Mouse (Mus musculus) CH12.LX (cell line): ENCODE results near the gene Lcn10. TPM values are rescaled to one million over a fixed set of nuclear protein-coding genes. Genes with fewer than 3 reads are reported as not detected.

ENCODE experiments used
- DNase-seq: peaks from one replicate; pipeline ENCODE4 v3.0.0-alpha.2; 2013; ENCODE audit errors: extremely low read depth
- H3K27ac ChIP-seq: 2 replicates; pipeline ENCODE4 v1.5.1; 2012; ENCODE audit warnings: low read depth, mild to moderate bottlenecking, control low read depth, moderate library complexity; ENCODE audit not compliant: insufficient read depth
- H3K27me3 ChIP-seq: replicated peaks from 2 replicates; pipeline ENCODE3; 2012; ENCODE audit warnings: inconsistent platforms
- H3K36me3 ChIP-seq, 2 experiments: replicated peaks in 1 of 2; 2 replicates each; pipeline versions ENCODE3 to v1.6.1; 2012; ENCODE audit warnings: inconsistent platforms in 1 of 2, low read length in 1 of 2, mild to moderate bottlenecking in 1 of 2, mixed read lengths in 1 of 2, moderate library complexity in 1 of 2; ENCODE audit not compliant: control insufficient read depth in 1 of 2, insufficient read depth in 1 of 2
- H3K4me1 ChIP-seq, 2 experiments: 2 replicates each; pipeline ENCODE4 v1.6.1; 2012; ENCODE audit warnings: inconsistent platforms in 1 of 2, moderate library complexity in 1 of 2; ENCODE audit not compliant: insufficient read depth in 2 of 2, control insufficient read depth in 1 of 2
- H3K4me2 ChIP-seq: 2 replicates; pipeline ENCODE4 v1.6.1; 2012; ENCODE audit warnings: low read depth, mild to moderate bottlenecking, control low read depth; ENCODE audit not compliant: poor library complexity, insufficient read depth, severe bottlenecking
- H3K4me3 ChIP-seq, 3 experiments: fragments of 150-350 bp in 1 of 3; sonication (generic) in 1 of 3; replicated peaks in 1 of 3; 2 replicates each; pipeline versions ENCODE3 to v1.5.1; 2011 to 2012; ENCODE audit warnings: low read depth in 2 of 3, low read length in 2 of 3, mild to moderate bottlenecking in 2 of 3, moderate library complexity in 2 of 3, control low read depth in 1 of 3, improper control_type of control experiment in 1 of 3, inconsistent platforms in 1 of 3, mixed read lengths in 1 of 3; ENCODE audit not compliant: poor library complexity in 1 of 3
- H3K79me2 ChIP-seq: replicated peaks from 2 replicates; pipeline ENCODE4 v1.6.1; 2012; ENCODE audit warnings: mild to moderate bottlenecking, moderate library complexity; ENCODE audit not compliant: control insufficient read depth, poor library complexity, insufficient read depth, severe bottlenecking; ENCODE audit errors: extremely low read depth
- H3K9ac ChIP-seq: 2 replicates; pipeline ENCODE4 v1.6.1; 2012; ENCODE audit warnings: low read depth, mild to moderate bottlenecking, control low read depth, moderate library complexity; ENCODE audit not compliant: insufficient read depth
- H3K9me3 ChIP-seq: replicated peaks from 2 replicates; pipeline ENCODE3; 2012; ENCODE audit warnings: low read length, inconsistent platforms, mixed read lengths
- CHD1 ChIP-seq: IDR thresholded peaks from 2 replicates; pipeline ENCODE4 v1.6.1; 2012; ENCODE audit warnings: low read depth, low read length, improper control_type of control experiment, inconsistent platforms
- E2F4 ChIP-seq: IDR thresholded peaks from 2 replicates; pipeline ENCODE4 v1.6.1; 2011; ENCODE audit warnings: low read depth, low read length, improper control_type of control experiment; ENCODE audit not compliant: insufficient replicate concordance
- ETS1 ChIP-seq: conservative IDR thresholded peaks from 2 replicates; pipeline ENCODE4 v1.6.1; 2012; ENCODE audit warnings: low read depth, mild to moderate bottlenecking, inconsistent platforms, low read length, improper control_type of control experiment, moderate library complexity
- GABPA ChIP-seq: IDR thresholded peaks from 2 replicates; pipeline ENCODE4 v1.6.1; 2012; ENCODE audit warnings: low read depth, low read length, improper control_type of control experiment, inconsistent platforms; ENCODE audit not compliant: insufficient replicate concordance
- IRF4 ChIP-seq: IDR thresholded peaks from 2 replicates; pipeline ENCODE4 v1.6.1; 2014; ENCODE audit warnings: low read depth, mild to moderate bottlenecking, inconsistent platforms, low read length, improper control_type of control experiment
- JUN ChIP-seq: IDR thresholded peaks from 2 replicates; pipeline ENCODE4 v1.6.1; 2011; ENCODE audit warnings: low read depth, mild to moderate bottlenecking, low read length, improper control_type of control experiment, moderate library complexity; ENCODE audit not compliant: insufficient read depth
- JUND ChIP-seq: conservative IDR thresholded peaks from 2 replicates; pipeline ENCODE4 v1.6.1; 2011; ENCODE audit warnings: low read depth, low read length, improper control_type of control experiment
- KAT2A ChIP-seq: IDR thresholded peaks from 2 replicates; pipeline ENCODE4 v1.6.1; 2012; ENCODE audit warnings: low read length, improper control_type of control experiment, inconsistent platforms; ENCODE audit not compliant: insufficient replicate concordance
- MAFK ChIP-seq: IDR thresholded peaks from 2 replicates; pipeline ENCODE4 v1.6.1; 2011; ENCODE audit warnings: low read length, improper control_type of control experiment; ENCODE audit not compliant: insufficient replicate concordance
- MAX ChIP-seq: IDR thresholded peaks from 2 replicates; pipeline ENCODE4 v1.6.1; 2011; ENCODE audit warnings: low read length, improper control_type of control experiment
- MYC ChIP-seq: IDR thresholded peaks from 2 replicates; pipeline ENCODE4 v1.6.1; 2011; ENCODE audit warnings: low read depth, mild to moderate bottlenecking, improper control_type of control experiment, low read length
- POLR2A ChIP-seq: IDR thresholded peaks from 2 replicates; pipeline ENCODE4 v1.6.1; 2011; ENCODE audit warnings: low read depth, mild to moderate bottlenecking, improper control_type of control experiment, low read length
- RCOR1 ChIP-seq: conservative IDR thresholded peaks from 2 replicates; pipeline ENCODE4 v1.6.1; 2012; ENCODE audit warnings: low read depth, mild to moderate bottlenecking, inconsistent platforms, low read length, improper control_type of control experiment
- SMC3 ChIP-seq: IDR thresholded peaks from 2 replicates; pipeline ENCODE4 v1.6.1; 2011; ENCODE audit warnings: low read depth, low read length, improper control_type of control experiment
- TCF12 ChIP-seq: IDR thresholded peaks from 2 replicates; pipeline ENCODE4 v1.6.1; 2014; ENCODE audit warnings: low read depth, mild to moderate bottlenecking, inconsistent platforms, low read length, improper control_type of control experiment
- UBTF ChIP-seq: IDR thresholded peaks from 2 replicates; pipeline ENCODE4 v1.6.1; 2012; ENCODE audit warnings: low read depth, mild to moderate bottlenecking, inconsistent platforms, low read length, improper control_type of control experiment, moderate library complexity
- USF2 ChIP-seq: conservative IDR thresholded peaks from 2 replicates; pipeline ENCODE4 v1.6.1; 2011; ENCODE audit warnings: low read depth, low read length, improper control_type of control experiment
- ZKSCAN1 ChIP-seq: IDR thresholded peaks from 2 replicates; pipeline ENCODE4 v1.6.1; 2012; ENCODE audit warnings: low read depth, inconsistent platforms, low read length, improper control_type of control experiment, borderline replicate concordance
- ZMIZ1 ChIP-seq: IDR thresholded peaks from 2 replicates; pipeline ENCODE4 v1.6.1; 2012; ENCODE audit warnings: low read depth, mild to moderate bottlenecking, inconsistent platforms, low read length, improper control_type of control experiment
- ZNF384 ChIP-seq: IDR thresholded peaks from 2 replicates; pipeline ENCODE4 v1.6.1; 2012; ENCODE audit warnings: low read depth, low read length, improper control_type of control experiment, inconsistent platforms
- dilution Hi-C: fragments of 300-500 bp; cut with MboI; formaldehyde crosslinking; loops from 2 replicates; pipeline ENCODE4 v1.14.3; 2020; ENCODE audit warnings: low sequenced_read_pairs; ENCODE audit not compliant: extremely low pct_unique_long_range_greater_than_20kb, extremely low pct_ligation_motif_present
- in situ Hi-C: fragments of 300-500 bp; cut with MboI; formaldehyde crosslinking; loops from 3 replicates; pipeline ENCODE4 v1.14.3; 2019; ENCODE audit warnings: low sequenced_read_pairs, low pct_ligation_motif_present, low pct_unique_long_range_greater_than_20kb, mixed read lengths
- polyA plus RNA-seq: library from polyadenylated mRNA; unstranded; fragments of >175 nt; gene quantifications from 2 replicates; pipeline ENCODE4 v1.2.1, GENCODE M21; 2012; ENCODE audit warnings: low read depth; ENCODE audit not compliant: insufficient read length
- total RNA-seq, 2 experiments: library from RNA; depleted of rRNA; stranded (reverse); fragments of 300-350 nt in 1 of 2; fragments of >200 nt in 1 of 2; gene quantifications; 2 replicates each; pipeline ENCODE4 v1.2.3; 2012 to 2014

Gene Lcn10
- total RNA-seq (2012; rRNA removed) (not detected in 2 replicates), total RNA-seq (2014; rRNA removed) (not detected in 2 replicates), polyA plus RNA-seq (not detected in 2 replicates)

GRCm38 (mm10) chr2:25682426-25682825 lies at the start of gene Lcn10:
Gene Lcn10, plus strand, starts transcription at chr2:25682726.
- TF ChIP-seq JUND = no peak
- no peak for TF ChIP-seq ETS1
- TF ChIP-seq RCOR1 = no peak
- no peak for TF ChIP-seq MAX
- TF ChIP-seq MAFK = no peak
- no peak for TF ChIP-seq ZKSCAN1
- no peak for TF ChIP-seq ZMIZ1
- no peak for TF ChIP-seq UBTF
- TF ChIP-seq GABPA = no peak
- no peak for TF ChIP-seq KAT2A
- no peak for TF ChIP-seq JUN
- no peak for TF ChIP-seq ZNF384
- no peak for TF ChIP-seq TCF12
- TF ChIP-seq USF2 = no peak
- TF ChIP-seq MYC = no peak
- no peak for TF ChIP-seq E2F4
- no peak for TF ChIP-seq SMC3
- TF ChIP-seq POLR2A = no peak
- TF ChIP-seq CHD1 = no peak
- Histone ChIP-seq H3K27me3 (peaks cover 51% of the 10 kb centered on the region), H3K9ac (no peak within 1 kb of the TSS), H3K27ac (no peak within 1 kb of the TSS), H3K4me1 (peaks cover 0 to 27% of the 10 kb centered on the region in 2 experiments; a peak in 2 of 4 replicates), H3K36me3 (no peaks in the 10 kb centered on the region), H3K79me2 (no peaks in the 10 kb centered on the region), H3K4me2 (no peak within 1 kb of the TSS), H3K4me3 (no peak within 1 kb of the TSS), H3K9me3 (peaks cover 2% of the 10 kb centered on the region)
- dilution Hi-C loops = no loop called here
- in situ Hi-C loops = no loop called here
- DNase-seq = no peak

GRCm38 (mm10) chr2:25633616-25634015 lies 48.9 kb upstream of the Lcn10 start:
- H3K4me1 ChIP-seq = no peaks in the 10 kb centered on the region
- no peak for TF ChIP-seq IRF4

More at GRCm38 (mm10) chr2:25633616-25634015, 48.9 kb upstream of the Lcn10 start:
- no peaks in the 10 kb centered on the region for H3K9me3 ChIP-seq
- dilution Hi-C loops = no loop called here
- H3K27me3 ChIP-seq = peaks cover 68% of the 10 kb centered on the region
- H3K79me2 ChIP-seq = no peaks in the 10 kb centered on the region
- no peak overlapping the region for H3K4me3 ChIP-seq
- no peak overlapping the region for H3K27ac ChIP-seq
- no peak overlapping the region for H3K9ac ChIP-seq
- in situ Hi-C loops = no loop called here
- H3K36me3 ChIP-seq = no peaks in the 10 kb centered on the region
- no peak overlapping the region for H3K4me2 ChIP-seq
- no peak for DNase-seq
